Mouse (Mus musculus): ENCODE data around the gene Rrp9. TPM values are rescaled to one million over a fixed set of nuclear protein-coding genes. Genes with fewer than 3 reads are reported as not detected.

The Rrp9 gene
- polyA plus RNA-seq, 1 experiment, result 28.9 TPM

GRCm38 (mm10) chr9:106454888-106455681, 20.7 kb upstream of the Rrp9 start:
- DNase-seq (ENCODE audit: low read depth, low spot score), result no peak
- 67% methylated on average over 17 of the region's 17 CpGs for WGBS

GRCm38 (mm10) chr9:106456325-106457162, 19.2 kb upstream of the Rrp9 start:
- WGBS, result 73% methylated on average over 15 of the region's 15 CpGs
- no peak for DNase-seq (ENCODE audit: low read depth, low spot score)

- WGBS, result 79% methylated on average over 9 of the region's 9 CpGs
Observed at GRCm38 (mm10) chr9:106457163-106457559, 18.6 kb upstream of the Rrp9 start.

GRCm38 (mm10) chr9:106457920-106458319, 17.8 kb upstream of the Rrp9 start:
- DNase-seq (ENCODE audit: low read depth, low spot score), result no peak
- WGBS, result 88% methylated on average over 5 of the region's 5 CpGs

More at GRCm38 (mm10) chr9:106457163-106457559, 18.6 kb upstream of the Rrp9 start:
- DNase-seq (ENCODE audit: low read depth, low spot score), result no peak

- 66% methylated on average over 15 of the region's 15 CpGs for WGBS
- DNase-seq (ENCODE audit: low read depth, low spot score), result no peak
Observed at GRCm38 (mm10) chr9:106459946-106460345, 15.8 kb upstream of the Rrp9 start.

- no peak for DNase-seq (ENCODE audit: low read depth, low spot score)
- WGBS, result 78% methylated on average over 18 of the region's 18 CpGs
Observed at GRCm38 (mm10) chr9:106460401-106461025, 15.2 kb upstream of the Rrp9 start.

- DNase-seq (ENCODE audit: low read depth, low spot score), result no peak
- WGBS, result 90% methylated on average over 9 of the region's 9 CpGs
Observed at GRCm38 (mm10) chr9:106461026-106461415, 14.7 kb upstream of the Rrp9 start.

GRCm38 (mm10) chr9:106461641-106462429, 13.9 kb upstream of the Rrp9 start:
- WGBS, result 88% methylated on average over 16 of the region's 16 CpGs
- no peak for DNase-seq (ENCODE audit: low read depth, low spot score)

GRCm38 (mm10) chr9:106462430-106462800, 13.3 kb upstream of the Rrp9 start:
- 97% methylated on average over 12 of the region's 12 CpGs for WGBS
- DNase-seq (ENCODE audit: low read depth, low spot score), result no peak

- no peak for DNase-seq (ENCODE audit: low read depth, low spot score)
- WGBS, result 93% methylated on average over 21 of the region's 21 CpGs
Observed at GRCm38 (mm10) chr9:106463122-106464063, 12.4 kb upstream of the Rrp9 start.

GRCm38 (mm10) chr9:106464751-106465541, 10.8 kb upstream of the Rrp9 start:
- DNase-seq (ENCODE audit: low read depth, low spot score), result no peak
- 2% methylated on average over 99 of the region's 99 CpGs for WGBS

- 27% methylated on average over 26 of the region's 26 CpGs for WGBS
- no peak for DNase-seq (ENCODE audit: low read depth, low spot score)
Observed at GRCm38 (mm10) chr9:106465571-106466200, 10.1 kb upstream of the Rrp9 start, which contains the start of gene Gpr62. Gpr62 (minus strand) TSS chr9:106465938.

GRCm38 (mm10) chr9:106466721-106467120, 9.0 kb upstream of the Rrp9 start:
- DNase-seq (ENCODE audit: low read depth, low spot score), result no peak
- WGBS, result 78% methylated on average over 6 of the region's 6 CpGs

GRCm38 (mm10) chr9:106467746-106468145, 8.0 kb upstream of the Rrp9 start:
- WGBS, result 89% methylated on average over 7 of the region's 7 CpGs
- no peak for DNase-seq (ENCODE audit: low read depth, low spot score)

- WGBS, result 44% methylated on average over 6 of the region's 6 CpGs
- no peak for DNase-seq (ENCODE audit: low read depth, low spot score)
Observed at GRCm38 (mm10) chr9:106469317-106469716, 6.4 kb upstream of the Rrp9 start.

- 74% methylated on average over 9 of the region's 9 CpGs for WGBS
Observed at GRCm38 (mm10) chr9:106469776-106470175, 6.0 kb upstream of the Rrp9 start.

More at GRCm38 (mm10) chr9:106469776-106470175, 6.0 kb upstream of the Rrp9 start:
- DNase-seq (ENCODE audit: low read depth, low spot score), result no peak

Measured in large intestine, adult 2 months (tissue).